Mouse (Mus musculus) erythroblast, adult 5-6 weeks (primary cell): ENCODE data around the gene Dclk2. TPM values are rescaled to one million over a fixed set of nuclear protein-coding genes. Genes with fewer than 3 reads are reported as not detected.

ENCODE experiments used
- total RNA-seq, 2 experiments: library from RNA; stranded (forward) in 1 of 2; stranded (reverse) in 1 of 2; fragments of 150-400 nt in 1 of 2; fragments of 200-764, 138-1000 nt in 1 of 2; gene quantifications; 2 replicates each; pipeline versions ENCODE4 v1.2.3 to v1.2.4; 2015 to 2017; ENCODE audit warnings: low replicate concordance in 2 of 2

Dclk2 gene
- total RNA-seq, 2 experiments from 2014 or later, result 29.4 to 63.1 TPM

Other genes starting within 250 kb of the Dclk2 start
- gene Cd1d1, start 78.6 kb upstream of the Dclk2 start, total RNA-seq (2015; ENCODE audit: low replicate concordance), result 5.6 and 15.0 TPM in 2 replicates
- gene Cd1d1, start 78.6 kb upstream of the Dclk2 start, total RNA-seq (2017; ENCODE audit: low replicate concordance), result 0.98 and 4.2 TPM in 2 replicates